Mouse (Mus musculus): ENCODE data around the gene Bglap3.

- no peak for TF ChIP-seq CTCF (IDR thresholded peaks at IDR 0.05 in 2 of 3, conservative IDR thresholded peaks at IDR 0.05 in 1 of 3; ENCODE audit: control insufficient read depth in 1 of 3, insufficient read depth in 1 of 3, low read depth in 2 of 3, low read length in 3 of 3, poor library complexity in 1 of 3, severe bottlenecking in 1 of 3)
- no peak for TF ChIP-seq CHD1 (IDR thresholded peaks at IDR 0.05; ENCODE audit: low read depth, low read length)
These were observed 48.2 kb upstream of the Bglap3 start for GRCm38 (mm10) chr3:88420771-88421170.
